Mouse (Mus musculus) cerebellum, adult 11 months (tissue): ENCODE measurements around the gene Clybl.

Experiments used
- DNase-seq: peaks from one replicate; pipeline ENCODE4 v3.0.0; 2022

The Clybl gene

GRCm38 (mm10) chr14:122251346-122251745, 69.8 kb downstream of the Clybl start:
- DNase-seq = no peak

- DNase-seq = no peak
These were observed 74.2 kb downstream of the Clybl start for GRCm38 (mm10) chr14:122255562-122256260.

- DNase-seq = peak; percentile 12
These were observed 74.7 kb downstream of the Clybl start for GRCm38 (mm10) chr14:122256261-122256634.

GRCm38 (mm10) chr14:122258297-122258696, 76.8 kb downstream of the Clybl start:
- no peak for DNase-seq

GRCm38 (mm10) chr14:122261250-122261649, 79.7 kb downstream of the Clybl start:
- DNase-seq = no peak

- DNase-seq = peak; percentile 13
These were observed 81.6 kb downstream of the Clybl start for GRCm38 (mm10) chr14:122262851-122263659.

GRCm38 (mm10) chr14:122265214-122265613, 83.7 kb downstream of the Clybl start:
- DNase-seq = no peak

GRCm38 (mm10) chr14:122267590-122267989, 86.1 kb downstream of the Clybl start:
- DNase-seq = no peak

- DNase-seq = no peak
These were observed 89.7 kb downstream of the Clybl start for GRCm38 (mm10) chr14:122271104-122271746.

GRCm38 (mm10) chr14:122277142-122277541, 95.6 kb downstream of the Clybl start:
- DNase-seq = no peak

- DNase-seq = no peak
These were observed 98.2 kb downstream of the Clybl start for GRCm38 (mm10) chr14:122279462-122280308.

- no peak for DNase-seq
These were observed 99.0 kb downstream of the Clybl start for GRCm38 (mm10) chr14:122280309-122281071.

- no peak for DNase-seq
These were observed 99.6 kb downstream of the Clybl start for GRCm38 (mm10) chr14:122281072-122281634.

- no peak for DNase-seq
These were observed 102.5 kb downstream of the Clybl start for GRCm38 (mm10) chr14:122283959-122284358.

GRCm38 (mm10) chr14:122296399-122296798, 114.9 kb downstream of the Clybl start:
- DNase-seq = no peak

GRCm38 (mm10) chr14:122296864-122297263, 115.4 kb downstream of the Clybl start:
- no peak for DNase-seq

- DNase-seq = no peak
These were observed 116.0 kb downstream of the Clybl start for GRCm38 (mm10) chr14:122297386-122298109.

GRCm38 (mm10) chr14:122300261-122300660, 118.8 kb downstream of the Clybl start:
- DNase-seq = no peak

GRCm38 (mm10) chr14:122303821-122304220, 122.3 kb downstream of the Clybl start:
- no peak for DNase-seq

- DNase-seq = no peak
These were observed 123.6 kb downstream of the Clybl start for GRCm38 (mm10) chr14:122305132-122305531.

GRCm38 (mm10) chr14:122312415-122312814, 130.9 kb downstream of the Clybl start:
- DNase-seq = no peak
